Mouse (Mus musculus) liver, adult 2 months (tissue): ENCODE results near the gene Cchcr1. TPM values are rescaled to one million over a fixed set of nuclear protein-coding genes. Genes with fewer than 3 reads are reported as not detected.

Experiments
- DNase-seq: peaks from one replicate; pipeline ENCODE4 v3.0.0-alpha.2; 2011; ENCODE audit warnings: low read depth, low spot score; ENCODE audit errors: extremely low read depth
- H3K27ac ChIP-seq: fragments of 200-500 bp; replicated peaks from 2 replicates; pipeline ENCODE4 v1.5.1; 2012; ENCODE audit warnings: low read depth, mild to moderate bottlenecking, control low read depth, inconsistent platforms, low read length; ENCODE audit not compliant: insufficient read depth
- H3K27me3 ChIP-seq: fragments of 200-500 bp; 2 replicates; pipeline ENCODE4 v1.6.1; 2012; ENCODE audit warnings: mild to moderate bottlenecking, moderate library complexity, low read length, inconsistent platforms; ENCODE audit not compliant: control insufficient read depth, insufficient read depth
- H3K36me3 ChIP-seq: fragments of 200-500 bp; 2 replicates; pipeline ENCODE4 v1.6.1; 2012; ENCODE audit warnings: low read length, inconsistent platforms; ENCODE audit not compliant: control insufficient read depth, insufficient read depth
- H3K4me1 ChIP-seq: fragments of 200-500 bp; 2 replicates; pipeline ENCODE4 v1.6.1; 2011; ENCODE audit warnings: low read length; ENCODE audit not compliant: control insufficient read depth, insufficient read depth
- H3K4me3 ChIP-seq: fragments of 200-500 bp; 2 replicates; pipeline ENCODE4 v1.5.1; 2011; ENCODE audit warnings: low read depth, mild to moderate bottlenecking, control low read depth, low read length, moderate library complexity; ENCODE audit not compliant: insufficient read depth
- H3K79me2 ChIP-seq: fragments of 200-500 bp; 2 replicates; pipeline ENCODE4 v1.6.1; 2012; ENCODE audit warnings: inconsistent platforms, mild to moderate bottlenecking, low read length, moderate library complexity; ENCODE audit not compliant: control insufficient read depth, insufficient read depth
- H3K9ac ChIP-seq: fragments of 200-500 bp; 2 replicates; pipeline ENCODE4 v1.6.1; 2012; ENCODE audit warnings: low read depth, mild to moderate bottlenecking, control low read depth, inconsistent platforms, low read length
- CTCF ChIP-seq: fragments of 200-500 bp; IDR thresholded peaks from 2 replicates; pipeline ENCODE4 v1.5.1; 2011; ENCODE audit warnings: low read depth, low read length, control low read depth
- POLR2A ChIP-seq: fragments of 200-500 bp; IDR thresholded peaks from 2 replicates; pipeline ENCODE4 v1.6.1; 2011; ENCODE audit warnings: low read length, control low read depth; ENCODE audit not compliant: insufficient read depth; ENCODE audit errors: extremely low read depth
- WGBS: fragments of 180-500 bp; shearing (Covaris S2); methylation state at CpG from one replicate; pipeline ENCODE4 v1.1.7; 2018; 5-methylcytosine and 5-hydroxymethylcytosine counted together
- polyA plus RNA-seq: library from polyadenylated mRNA; depleted of rRNA; stranded (reverse); fragments of >200 nt; gene quantifications from 2 replicates; pipeline ENCODE4 v1.2.3, GENCODE M21; 2012; rRNA removed
- total RNA-seq: library from RNA; depleted of rRNA; stranded (reverse); fragments of >200 nt; gene quantifications from 2 replicates; pipeline ENCODE4 v1.2.3, GENCODE M21; 2014; rRNA removed

Gene Cchcr1
- total and polyA plus RNA-seq, 2 experiments, result 1.4 to 2.1 TPM

- Histone ChIP-seq H3K4me1 (no peaks in the 10 kb centered on the region), H3K27me3 (peaks cover 12% of the 10 kb centered on the region), H3K27ac (no peak within 1 kb of the TSS), H3K4me3 (no peak within 1 kb of the TSS), H3K36me3 (no peaks in the 10 kb centered on the region), H3K79me2 (no peaks in the 10 kb centered on the region), H3K9ac (no peak within 1 kb of the TSS)
- WGBS, result 55% methylated on average over 3 of the region's 3 CpGs
- TF ChIP-seq CTCF (no peak), POLR2A (no peak)
- no peak for DNase-seq
Observed at GRCm38 (mm10) chr17:35567150-35567549, 50.2 kb downstream of the Cchcr1 start, which contains the start of gene 2300002M23Rik. TSS of gene 2300002M23Rik (plus strand) at chr17:35567450.

- Histone ChIP-seq H3K79me2 (no peaks in the 10 kb centered on the region), H3K27ac (no peak overlapping the region), H3K4me1 (no peaks in the 10 kb centered on the region), H3K9ac (no peak overlapping the region), H3K4me3 (no peak overlapping the region), H3K36me3 (no peaks in the 10 kb centered on the region), H3K27me3 (peaks cover 12% of the 10 kb centered on the region)
- TF ChIP-seq CTCF (no peak), POLR2A (no peak)
- no peak for DNase-seq
- WGBS, result 34% methylated on average over 9 of the region's 9 CpGs
Observed at GRCm38 (mm10) chr17:35567767-35568166, 50.9 kb downstream of the Cchcr1 start.

- H3K79me2 ChIP-seq, result no peaks in the 10 kb centered on the region
- no peaks in the 10 kb centered on the region for H3K36me3 ChIP-seq
- H3K27me3 ChIP-seq, result peaks cover 12% of the 10 kb centered on the region
- no peak for TF ChIP-seq CTCF
- no peak for TF ChIP-seq POLR2A
- H3K9ac ChIP-seq, result no peak overlapping the region
- DNase-seq, result no peak
- WGBS, result 10% methylated on average over 28 of the region's 28 CpGs
- H3K4me3 ChIP-seq, result no peak overlapping the region
- H3K4me1 ChIP-seq, result no peaks in the 10 kb centered on the region
- H3K27ac ChIP-seq, result no peak overlapping the region
Observed at GRCm38 (mm10) chr17:35569091-35569944, 52.4 kb downstream of the Cchcr1 start.

GRCm38 (mm10) chr17:35570836-35571235, 53.9 kb downstream of the Cchcr1 start:
- H3K36me3 ChIP-seq, result no peaks in the 10 kb centered on the region
- no peak overlapping the region for H3K27ac ChIP-seq
- no peaks in the 10 kb centered on the region for H3K4me1 ChIP-seq
- no peak overlapping the region for H3K9ac ChIP-seq
- peaks cover 12% of the 10 kb centered on the region for H3K27me3 ChIP-seq
- no peak overlapping the region for H3K4me3 ChIP-seq
- no peak for TF ChIP-seq POLR2A
- no peak for TF ChIP-seq CTCF
- no peak for DNase-seq
- H3K79me2 ChIP-seq, result no peaks in the 10 kb centered on the region
- WGBS, result 90% methylated on average over 14 of the region's 14 CpGs

GRCm38 (mm10) chr17:35571477-35571876, 54.6 kb downstream of the Cchcr1 start:
- H3K36me3 ChIP-seq, result no peaks in the 10 kb centered on the region
- no peak overlapping the region for H3K4me3 ChIP-seq
- TF ChIP-seq POLR2A (no peak), CTCF (no peak)
- H3K27ac ChIP-seq, result no peak overlapping the region
- H3K9ac ChIP-seq, result no peak overlapping the region
- no peak for DNase-seq
- H3K4me1 ChIP-seq, result no peaks in the 10 kb centered on the region
- no peaks in the 10 kb centered on the region for H3K79me2 ChIP-seq
- peaks cover 12% of the 10 kb centered on the region for H3K27me3 ChIP-seq
- WGBS, result 94% methylated on average over 7 of the region's 7 CpGs

- no peak overlapping the region for H3K27ac ChIP-seq
- TF ChIP-seq CTCF, result peak; percentile 90
- no peak for TF ChIP-seq POLR2A
- peak; percentile 75 for DNase-seq
- H3K36me3 ChIP-seq, result no peaks in the 10 kb centered on the region
- H3K27me3 ChIP-seq, result no peaks in the 10 kb centered on the region
- H3K4me3 ChIP-seq, result no peak overlapping the region
- WGBS, result 23% methylated on average over 6 of the region's 6 CpGs
- no peak overlapping the region for H3K9ac ChIP-seq
- no peaks in the 10 kb centered on the region for H3K79me2 ChIP-seq
- no peaks in the 10 kb centered on the region for H3K4me1 ChIP-seq
Observed at GRCm38 (mm10) chr17:35578211-35578610, 61.3 kb downstream of the Cchcr1 start.

Other genes starting within 250 kb of the Cchcr1 start
- 9.1 and 11.1 TPM in 2 replicates for gene H2-Q1, start 196.7 kb upstream of the Cchcr1 start, total RNA-seq
- gene H2-Q1, start 196.7 kb upstream of the Cchcr1 start, polyA plus RNA-seq, result 4.4 and 5.5 TPM in 2 replicates
- 0.81 and 1.2 TPM in 2 replicates for gene H2-Q2, start 174.9 kb upstream of the Cchcr1 start, total RNA-seq
- gene H2-Q2, start 174.9 kb upstream of the Cchcr1 start, polyA plus RNA-seq, result 0.37 and 0.75 TPM in 2 replicates
- 31.5 and 32.7 TPM in 2 replicates for gene H2-Q4, start 137.5 kb upstream of the Cchcr1 start, total RNA-seq
- gene H2-Q4, start 137.5 kb upstream of the Cchcr1 start, polyA plus RNA-seq, result 36.2 and 61.8 TPM in 2 replicates
- gene H2-Q6, start 92.2 kb upstream of the Cchcr1 start, total RNA-seq, result 11.4 and 13.2 TPM in 2 replicates
- 18.2 and 40.0 TPM in 2 replicates for gene H2-Q6, start 92.2 kb upstream of the Cchcr1 start, polyA plus RNA-seq
- 40.7 and 56.7 TPM in 2 replicates for gene H2-Q7, start 77.9 kb upstream of the Cchcr1 start, total RNA-seq
- gene H2-Q7, start 77.9 kb upstream of the Cchcr1 start, polyA plus RNA-seq, result 58.1 and 212 TPM in 2 replicates
- gene H2-Q10, start 47.0 kb upstream of the Cchcr1 start, total RNA-seq, result 1,696 and 1,845 TPM in 2 replicates
- gene H2-Q10, start 47.0 kb upstream of the Cchcr1 start, polyA plus RNA-seq, result 3,073 and 3,421 TPM in 2 replicates
- gene Pou5f1, start 11.1 kb upstream of the Cchcr1 start, total RNA-seq, result not detected in 2 replicates
- not detected in 2 replicates for gene Pou5f1, start 11.1 kb upstream of the Cchcr1 start, polyA plus RNA-seq
- gene Tcf19, start 276 bp upstream of the Cchcr1 start, total RNA-seq, result 1.9 and 4.0 TPM in 2 replicates
- 2.7 and 3.1 TPM in 2 replicates for gene Tcf19, start 276 bp upstream of the Cchcr1 start, polyA plus RNA-seq
- not detected in 2 replicates for gene Psors1c2, start 16.1 kb downstream of the Cchcr1 start, total RNA-seq
- not detected in 2 replicates for gene Psors1c2, start 16.1 kb downstream of the Cchcr1 start, polyA plus RNA-seq
- gene Cdsn, start 35.0 kb downstream of the Cchcr1 start, total RNA-seq, result not detected in 2 replicates
- gene Cdsn, start 35.0 kb downstream of the Cchcr1 start, polyA plus RNA-seq, result not detected in 2 replicates
- gene 2300002M23Rik, start 50.4 kb downstream of the Cchcr1 start, total RNA-seq, result not detected in 2 replicates
- not detected in 2 replicates for gene 2300002M23Rik, start 50.4 kb downstream of the Cchcr1 start, polyA plus RNA-seq
- gene Sfta2, start 84.4 kb downstream of the Cchcr1 start, total RNA-seq, result not detected in 2 replicates
- gene Sfta2, start 84.4 kb downstream of the Cchcr1 start, polyA plus RNA-seq, result not detected in 2 replicates
- not detected in 2 replicates for gene Gm9573, start 109.5 kb downstream of the Cchcr1 start, total RNA-seq
- not detected in 2 replicates for gene Gm9573, start 109.5 kb downstream of the Cchcr1 start, polyA plus RNA-seq
- gene Mucl3, start 126.6 kb downstream of the Cchcr1 start, total RNA-seq, result not detected in 2 replicates
- not detected in 2 replicates for gene Mucl3, start 126.6 kb downstream of the Cchcr1 start, polyA plus RNA-seq
- gene Vars2, start 150.5 kb downstream of the Cchcr1 start, total RNA-seq, result 6.6 and 11.1 TPM in 2 replicates
- 22.6 and 29.6 TPM in 2 replicates for gene Vars2, start 150.5 kb downstream of the Cchcr1 start, polyA plus RNA-seq
- gene Gtf2h4, start 156.6 kb downstream of the Cchcr1 start, total RNA-seq, result 16.4 and 17.4 TPM in 2 replicates
- 24.8 and 29.8 TPM in 2 replicates for gene Gtf2h4, start 156.6 kb downstream of the Cchcr1 start, polyA plus RNA-seq
- 0.55 and 1.4 TPM in 2 replicates for gene Ddr1, start 187.5 kb downstream of the Cchcr1 start, total RNA-seq
- gene Ddr1, start 187.5 kb downstream of the Cchcr1 start, polyA plus RNA-seq, result 0.98 and 1.5 TPM in 2 replicates